Mouse (Mus musculus): Measurements from ENCODE around the gene Olfml3.

- TF ChIP-seq CTCF (IDR thresholded peaks at IDR 0.05; ENCODE audit: low read depth): no peak
- no peak for TF ChIP-seq EP300 (IDR thresholded peaks at IDR 0.05; ENCODE audit: low read depth)
Measured at GRCm38 (mm10) chr3:103705426-103705825, 32.4 kb downstream of the Olfml3 start.
